Mouse (Mus musculus) erythroblast, embryonic 14.5 days (primary cell): ENCODE data around the gene Xylt1.

Source experiments
- GATA1 ChIP-seq: IDR thresholded peaks from 2 replicates; pipeline ENCODE4 v1.6.1; 2012; ENCODE audit warnings: low read length, inconsistent platforms, mixed read lengths
- TAL1 ChIP-seq: IDR thresholded peaks from 3 replicates; pipeline ENCODE4 v1.6.1; 2012; ENCODE audit warnings: low read length, inconsistent platforms, mixed read lengths

DNA sequence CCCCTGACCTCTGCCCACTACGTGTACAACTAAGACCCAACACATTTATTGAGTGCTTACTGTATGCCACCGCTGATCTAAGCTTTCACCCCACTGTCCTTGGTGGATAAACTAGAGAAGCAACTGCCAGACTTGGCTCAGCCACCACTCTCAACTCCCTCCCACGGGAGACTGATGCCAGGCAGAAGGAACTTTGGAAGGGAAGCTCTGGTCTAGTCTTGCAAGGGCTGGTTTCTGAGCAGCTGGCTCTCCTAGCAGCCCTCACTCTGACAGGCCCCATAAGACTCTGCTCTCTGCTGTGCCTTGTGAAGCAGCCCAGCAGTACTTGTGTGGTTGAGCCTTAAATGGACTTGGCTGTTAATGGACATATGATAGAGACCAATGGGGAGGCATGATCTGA lies 60.2 kb downstream of the Xylt1 start:
- TF ChIP-seq TAL1 (no peak), GATA1 (no peak)
